In genomic region chr13:99470084-99470483, GRCm38 (mm10) we compare ENCODE assay signal across 23 mouse cellular contexts. TPM values are rescaled to one million over a fixed set of nuclear protein-coding genes. Genes with fewer than 3 reads are reported as not detected.
DNase-seq lines count a peak whose midpoint lies in the region; ATAC-seq lines count a peak whose summit lies in the region.
"Had no signal": no experiment of that assay in that cellular context is flagged by ENCODE, and none has a peak within 500 bp of the region (broad histone marks: within the 10 kb centered on the region; RNA-seq: fewer than 3 reads in every experiment).

No protein-coding gene starts in this region.

- H3K4me3 ChIP-seq in forebrain, embryonic 12.5 days (replicated peaks), result no peak overlapping the region
- no peak overlapping the region for H3K4me3 ChIP-seq in forebrain, embryonic 10.5 days
- no peak overlapping the region for H3K4me3 ChIP-seq in midbrain, embryonic 10.5 days
- H3K4me3 ChIP-seq in midbrain, embryonic 16.5 days (ENCODE audit: low read depth, low read length), result no peak overlapping the region
- H3K4me3 ChIP-seq in forebrain, embryonic 14.5 days (ENCODE audit: low read depth, low read length), result no peak overlapping the region
- H3K4me3 ChIP-seq in midbrain, embryonic 12.5 days, result no peak overlapping the region
- H3K4me3 ChIP-seq: heart, embryonic 10.5 days; limb, embryonic 12.5 days; neural tube, embryonic 13.5 days had no signal

- ATAC-seq in forebrain, embryonic 12.5 days (ENCODE audit: low FRiP score), result no peak
- ATAC-seq in midbrain, embryonic 16.5 days, result no peak
- no peak for ATAC-seq in forebrain, embryonic 14.5 days
- ATAC-seq in midbrain, embryonic 12.5 days (ENCODE audit: low FRiP score, low read depth), result peak; percentile 62; the same call in 1 of the 2 replicates
- ATAC-seq: CD4-positive, CD25-positive, alpha-beta regulatory T cell, adult 4 months; liver, postnatal 0 days had no signal

- H3K4me1 ChIP-seq in forebrain, embryonic 12.5 days, result peaks cover 67% of the 10 kb centered on the region
- peaks cover 68% of the 10 kb centered on the region for H3K4me1 ChIP-seq in forebrain, embryonic 10.5 days
- H3K4me1 ChIP-seq in midbrain, embryonic 10.5 days, result peaks cover 88% of the 10 kb centered on the region
- H3K4me1 ChIP-seq in midbrain, embryonic 16.5 days (ENCODE audit: control insufficient read depth, insufficient read depth, low read length), result peaks cover 43% of the 10 kb centered on the region
- peaks cover 37% of the 10 kb centered on the region for H3K4me1 ChIP-seq in forebrain, embryonic 14.5 days (ENCODE audit: control insufficient read depth, insufficient read depth, low read length)
- H3K4me1 ChIP-seq in midbrain, embryonic 12.5 days, result peaks cover 77% of the 10 kb centered on the region

- 0 out of 2 replicates have a peak overlapping the region, but pooled peaks have one; percentile 4 for H3K4me2 ChIP-seq in forebrain, embryonic 12.5 days
- H3K4me2 ChIP-seq in midbrain, embryonic 16.5 days (ENCODE audit: low read length), result no peak overlapping the region
- H3K4me2 ChIP-seq in forebrain, embryonic 14.5 days (ENCODE audit: low read length), result no peak overlapping the region
- H3K4me2 ChIP-seq in midbrain, embryonic 12.5 days (replicated peaks), result peak overlapping the region; percentile 10; the same call in 1 of the 2 replicates
- H3K4me2 ChIP-seq: limb, embryonic 12.5 days; liver, embryonic 11.5 days; neural tube, embryonic 13.5 days had no signal

- DNase-seq in forebrain, embryonic 10.5 days (ENCODE audit: extremely low spot score, low spot score), result no peak
- DNase-seq in midbrain, embryonic 10.5 days (ENCODE audit: low spot score), result peak; percentile 30
- no peak for DNase-seq in forebrain, embryonic 14.5 days (ENCODE audit: low spot score)
- no peak for DNase-seq in cerebellum, adult 11 months
- no peak for DNase-seq in right cerebral cortex, postnatal 36 days (ENCODE audit: low spot score in 2 of 2)
- DNase-seq: adrenal gland, postnatal 25 days; cerebellum, postnatal 10 days; heart, postnatal 4 days; kidney, adult 2 months; liver, postnatal 0 days; lung, postnatal 10 days; thymus, adult 2 months; thymus, postnatal 4 days had no signal

- no peaks in the 10 kb centered on the region for H3K27me3 ChIP-seq in forebrain, embryonic 12.5 days
- no peaks in the 10 kb centered on the region for H3K27me3 ChIP-seq in forebrain, embryonic 10.5 days (ENCODE audit: poor library complexity, severe bottlenecking)
- H3K27me3 ChIP-seq in midbrain, embryonic 10.5 days (ENCODE audit: low read depth, poor library complexity, severe bottlenecking), result no peaks in the 10 kb centered on the region
- no peaks in the 10 kb centered on the region for H3K27me3 ChIP-seq in midbrain, embryonic 16.5 days (ENCODE audit: control insufficient read depth, insufficient read depth, low read depth, low read length)
- H3K27me3 ChIP-seq in forebrain, embryonic 14.5 days (replicated peaks; ENCODE audit: control insufficient read depth, insufficient read depth, low read length), result no peaks in the 10 kb centered on the region
- no peaks in the 10 kb centered on the region for H3K27me3 ChIP-seq in midbrain, embryonic 12.5 days
- H3K27me3 ChIP-seq: limb, embryonic 12.5 days; neural tube, embryonic 13.5 days had no signal

- peak overlapping the region; percentile 75; the same call in 1 of the 2 replicates for H3K27ac ChIP-seq in forebrain, embryonic 12.5 days
- no peak overlapping the region for H3K27ac ChIP-seq in forebrain, embryonic 10.5 days
- H3K27ac ChIP-seq in midbrain, embryonic 10.5 days (replicated peaks), result peak overlapping the region; percentile 64
- no peak overlapping the region for H3K27ac ChIP-seq in midbrain, embryonic 16.5 days (ENCODE audit: low read length)
- no peak overlapping the region for H3K27ac ChIP-seq in forebrain, embryonic 14.5 days (ENCODE audit: low read depth, low read length)
- H3K27ac ChIP-seq in midbrain, embryonic 12.5 days (replicated peaks), result peak overlapping the region; percentile 61
- H3K27ac ChIP-seq: heart, embryonic 10.5 days; kidney, postnatal 0 days; limb, embryonic 12.5 days; neural tube, embryonic 13.5 days; stomach, postnatal 0 days had no signal

- no peak overlapping the region for H3K9ac ChIP-seq in forebrain, embryonic 12.5 days
- no peak overlapping the region for H3K9ac ChIP-seq in midbrain, embryonic 16.5 days (ENCODE audit: low read depth, low read length)
- H3K9ac ChIP-seq in forebrain, embryonic 14.5 days (ENCODE audit: low read length), result peak overlapping the region; percentile 25; the same call in 1 of the 2 replicates
- no peak overlapping the region for H3K9ac ChIP-seq in midbrain, embryonic 12.5 days (replicated peaks)
- H3K9ac ChIP-seq: limb, embryonic 12.5 days; liver, postnatal 0 days; neural tube, embryonic 13.5 days had no signal

- peaks cover 15% of the 10 kb centered on the region for H3K36me3 ChIP-seq in forebrain, embryonic 12.5 days (replicated peaks)
- peaks cover 46% of the 10 kb centered on the region for H3K36me3 ChIP-seq in forebrain, embryonic 10.5 days (replicated peaks)
- H3K36me3 ChIP-seq in midbrain, embryonic 10.5 days, result peaks cover 49% of the 10 kb centered on the region
- H3K36me3 ChIP-seq in midbrain, embryonic 16.5 days (ENCODE audit: control insufficient read depth, insufficient read depth, low read length), result no peaks in the 10 kb centered on the region
- peaks cover 15% of the 10 kb centered on the region; the same call in 1 of the 2 replicates for H3K36me3 ChIP-seq in forebrain, embryonic 14.5 days (ENCODE audit: control insufficient read depth, insufficient read depth, low read length)
- peaks cover 11% of the 10 kb centered on the region; the same call in 1 of the 2 replicates for H3K36me3 ChIP-seq in midbrain, embryonic 12.5 days
- H3K36me3 ChIP-seq: limb, embryonic 12.5 days had no signal

- no peaks in the 10 kb centered on the region for H3K9me3 ChIP-seq in forebrain, embryonic 12.5 days
- no peaks in the 10 kb centered on the region for H3K9me3 ChIP-seq in forebrain, embryonic 10.5 days
- H3K9me3 ChIP-seq in midbrain, embryonic 10.5 days (replicated peaks), result no peaks in the 10 kb centered on the region
- no peaks in the 10 kb centered on the region for H3K9me3 ChIP-seq in midbrain, embryonic 16.5 days (replicated peaks; ENCODE audit: control insufficient read depth, low read length, poor library complexity, severe bottlenecking)
- H3K9me3 ChIP-seq in forebrain, embryonic 14.5 days (replicated peaks; ENCODE audit: control insufficient read depth, low read length), result no peaks in the 10 kb centered on the region
- no peaks in the 10 kb centered on the region for H3K9me3 ChIP-seq in midbrain, embryonic 12.5 days
- H3K9me3 ChIP-seq: heart, embryonic 10.5 days; limb, embryonic 12.5 days; neural tube, embryonic 13.5 days had no signal

- 31% methylated on average over 7 of the region's 7 CpGs for WGBS in forebrain, embryonic 12.5 days
- 72% methylated on average over 7 of the region's 7 CpGs for WGBS in forebrain, embryonic 10.5 days
- 56% methylated on average over 7 of the region's 7 CpGs for WGBS in midbrain, embryonic 10.5 days
- WGBS in midbrain, embryonic 16.5 days, result 15% methylated on average over 7 of the region's 7 CpGs
- 41% methylated on average over 7 of the region's 7 CpGs for WGBS in forebrain, embryonic 14.5 days
- WGBS in midbrain, embryonic 12.5 days, result 18% methylated on average over 7 of the region's 7 CpGs

RNA-seq across cellular contexts. Expression of gene Map1b, which starts 46.3 kb away (rescaled TPM):
- polyA plus RNA-seq in forebrain, embryonic 12.5 days (2016; fragmentation: Nextera tagmentation; extraction: Ambion mirVana), result 1,306 and 1,372 TPM in 2 replicates
- polyA plus RNA-seq in forebrain, embryonic 10.5 days (2016; fragmentation: Nextera tagmentation; extraction: Ambion mirVana), result 403 and 460 TPM in 2 replicates
- 665 and 916 TPM in 2 replicates for polyA plus RNA-seq in midbrain, embryonic 10.5 days (2016; fragmentation: Nextera tagmentation; extraction: Ambion mirVana)
- polyA plus RNA-seq in midbrain, embryonic 16.5 days (2015; fragmentation: Nextera tagmentation; extraction: Ambion mirVana), result 1,966 and 2,233 TPM in 2 replicates
- 1,380 and 2,008 TPM in 2 replicates for polyA plus RNA-seq in forebrain, embryonic 14.5 days (2014; fragmentation: Nextera tagmentation; extraction: Ambion mirVana)
- polyA plus RNA-seq in midbrain, embryonic 12.5 days (2016; fragmentation: Nextera tagmentation; extraction: Ambion mirVana), result 1,345 and 1,353 TPM in 2 replicates

Comparison
In these comparisons a context has a peak if more than half of its experiments do, and no peak if none do; other contexts are left out.
1. H3K27ac ChIP-seq: peak in forebrain, embryonic 12.5 days (single experiment), midbrain, embryonic 10.5 days (single experiment) and midbrain, embryonic 12.5 days (single experiment); none in forebrain, embryonic 10.5 days (single experiment), midbrain, embryonic 16.5 days (single experiment) and forebrain, embryonic 14.5 days (single experiment).
2. H3K4me2 ChIP-seq: peak in forebrain, embryonic 12.5 days (single experiment) and midbrain, embryonic 12.5 days (single experiment); none in midbrain, embryonic 16.5 days (single experiment) and forebrain, embryonic 14.5 days (single experiment).